Comparison of ENCODE assay signal across 19 mouse cellular contexts in genomic region chr12:100839926-100840325, GRCm38 (mm10).
DNase-seq lines count a peak whose midpoint lies in the region; ATAC-seq and TF ChIP-seq lines count a peak whose summit lies in the region.
"Had no signal": no experiment of that assay in that cellular context is flagged by ENCODE, and none has a peak within 500 bp of the region (broad histone marks: within the 10 kb centered on the region; RNA-seq: fewer than 3 reads in every experiment).

No protein-coding gene starts in this region.

- no peaks in the 10 kb centered on the region for H3K27me3 ChIP-seq in heart, embryonic 12.5 days (replicated peaks)
- no peaks in the 10 kb centered on the region for H3K27me3 ChIP-seq in testis, adult 2 months (ENCODE audit: control insufficient read depth, insufficient read depth, low read length)
- H3K27me3 ChIP-seq: embryonic facial prominence, embryonic 12.5 days; limb, embryonic 15.5 days had no signal

- H3K4me3 ChIP-seq in heart, embryonic 12.5 days = no peak overlapping the region
- no peak overlapping the region for H3K4me3 ChIP-seq in testis, adult 2 months (ENCODE audit: control insufficient read depth, low read depth, low read length)
- H3K4me3 ChIP-seq: embryonic facial prominence, embryonic 12.5 days; left cerebral cortex, adult 2 months; limb, embryonic 15.5 days had no signal

- no peaks in the 10 kb centered on the region for H3K9me3 ChIP-seq in heart, embryonic 12.5 days (replicated peaks)
- H3K9me3 ChIP-seq: embryonic facial prominence, embryonic 12.5 days; limb, embryonic 15.5 days had no signal

- H3K4me1 ChIP-seq in heart, embryonic 12.5 days (replicated peaks) = peaks cover 9% of the 10 kb centered on the region; the same call in 1 of the 2 replicates
- no peaks in the 10 kb centered on the region for H3K4me1 ChIP-seq in testis, adult 2 months (ENCODE audit: control insufficient read depth, insufficient read depth, low read length)
- H3K4me1 ChIP-seq: embryonic facial prominence, embryonic 12.5 days; limb, embryonic 15.5 days had no signal

- H3K36me3 ChIP-seq in heart, embryonic 12.5 days = no peaks in the 10 kb centered on the region
- H3K36me3 ChIP-seq in testis, adult 2 months (ENCODE audit: control insufficient read depth, insufficient read depth, low read length) = no peaks in the 10 kb centered on the region
- H3K36me3 ChIP-seq: embryonic facial prominence, embryonic 12.5 days; limb, embryonic 15.5 days had no signal

- 73% methylated on average over 6 of the region's 6 CpGs for WGBS in heart, embryonic 12.5 days

- peak; percentile 69 for DNase-seq in adrenal gland, postnatal 14 days
- DNase-seq in adrenal gland, adult 8-10 months = no peak
- peak; percentile 52 to 64 for DNase-seq in heart, adult 9 months (ENCODE audit: low spot score in 2 of 2)
- no peak for DNase-seq in testis, postnatal 14 days (ENCODE audit: low spot score)
- no peak for DNase-seq in urinary bladder, postnatal 25 days (ENCODE audit: low spot score)
- no peak for DNase-seq in lung, postnatal 10 days
- DNase-seq: cerebellum, adult 2 months; kidney, adult 18-20 months; kidney, postnatal 14 days; lung, postnatal 4 days; right cerebral cortex, postnatal 14 days; thymus, adult 18-20 months had no signal

- no peak for TF ChIP-seq CTCF in testis, adult 2 months (IDR thresholded peaks at IDR 0.05; ENCODE audit: control insufficient read depth, insufficient read depth, insufficient replicate concordance, low read depth, low read length)

- ATAC-seq in heart, embryonic 12.5 days (ENCODE audit: insufficient number of reproducible peaks, low FRiP score) = no peak
- ATAC-seq: forebrain, embryonic 16.5 days had no signal

- H3K4me2 ChIP-seq in heart, embryonic 12.5 days = no peak overlapping the region
- H3K4me2 ChIP-seq: embryonic facial prominence, embryonic 12.5 days; limb, embryonic 15.5 days; midbrain, embryonic 11.5 days had no signal

- no peak overlapping the region for H3K27ac ChIP-seq in heart, embryonic 12.5 days (ENCODE audit: poor library complexity, severe bottlenecking)
- H3K27ac ChIP-seq in testis, adult 2 months (ENCODE audit: control insufficient read depth, insufficient read depth, low read depth, low read length) = peak overlapping the region; percentile 21; the same call in 1 of the 2 replicates
- H3K27ac ChIP-seq: embryonic facial prominence, embryonic 12.5 days; left cerebral cortex, adult 2 months; limb, embryonic 15.5 days had no signal

- H3K9ac ChIP-seq in heart, embryonic 12.5 days = no peak overlapping the region
- H3K9ac ChIP-seq: embryonic facial prominence, embryonic 12.5 days; limb, embryonic 15.5 days had no signal

- no peak for TF ChIP-seq POLR2A in testis, adult 2 months (IDR thresholded peaks at IDR 0.05; ENCODE audit: control insufficient read depth, low read depth, low read length)

Comparison
In these comparisons a context has a peak if more than half of its experiments do, and no peak if none do; other contexts are left out.
1. DNase-seq: peak in adrenal gland, postnatal 14 days (single experiment) and heart, adult 9 months (2 of 2); none in adrenal gland, adult 8-10 months (single experiment), testis, postnatal 14 days (single experiment), urinary bladder, postnatal 25 days (single experiment) and lung, postnatal 10 days (single experiment).